Mouse (Mus musculus): ENCODE measurements around the gene Lrfn1.
A peak's percentile ranks its signal among the peaks of the same experiment; 100 is the strongest.

GRCm38 (mm10) chr7:28440739-28441138 is 11.0 kb upstream of the Lrfn1 start:
- TF ChIP-seq CTCF (IDR thresholded peaks at IDR 0.05; ENCODE audit: low read depth) (peak; percentile 7; the same call in 1 of the 2 replicates), EP300 (optimal IDR thresholded peaks at IDR 0.05) (no peak)
